Mouse (Mus musculus): ENCODE measurements around the gene Med11.
"Not testable (repeated sequence)": the region's sequence is repeated elsewhere in the genome, so short reads cannot be mapped to it uniquely, and the experiment has no call there.

Gene Med11

DNA sequence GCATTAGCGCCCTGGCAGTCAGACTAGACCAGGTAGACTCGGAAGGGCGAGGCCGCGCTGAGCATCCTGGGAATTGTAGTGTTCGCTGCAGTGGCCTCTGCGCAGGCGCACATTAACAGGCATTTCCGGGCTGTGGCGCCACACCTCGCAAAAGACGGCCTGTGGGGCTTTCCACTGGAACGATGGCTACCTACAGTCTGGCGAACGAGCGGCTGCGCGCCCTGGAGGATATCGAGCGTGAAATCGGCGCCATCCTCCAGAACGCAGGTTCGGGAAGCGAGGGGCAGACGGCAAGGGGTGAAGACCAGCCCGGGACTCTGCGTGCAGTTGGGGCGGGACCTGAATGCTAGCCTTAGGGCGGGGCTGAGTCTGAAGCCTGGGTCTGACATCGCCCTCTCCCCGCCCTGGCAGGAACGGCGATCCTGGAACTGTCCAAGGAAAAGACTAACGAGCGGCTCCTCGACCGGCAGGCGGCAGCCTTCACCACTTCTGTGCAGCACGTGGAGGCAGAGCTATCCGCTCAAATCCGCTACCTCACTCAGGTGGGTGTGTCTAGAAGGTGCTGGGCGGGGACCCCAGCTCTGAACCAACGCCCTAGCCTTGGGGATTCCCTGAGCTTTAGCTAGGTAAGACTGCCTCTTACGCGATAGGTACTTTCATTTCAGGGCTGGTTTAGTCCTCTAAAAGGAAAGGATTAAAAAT, at the start of gene Med11:
TSS of gene Med11 (plus strand) at position 123 of the 702 bp plus-strand sequence.
- peak; percentile 98 for DNase-seq (ENCODE audit: low read depth, low spot score)

DNA sequence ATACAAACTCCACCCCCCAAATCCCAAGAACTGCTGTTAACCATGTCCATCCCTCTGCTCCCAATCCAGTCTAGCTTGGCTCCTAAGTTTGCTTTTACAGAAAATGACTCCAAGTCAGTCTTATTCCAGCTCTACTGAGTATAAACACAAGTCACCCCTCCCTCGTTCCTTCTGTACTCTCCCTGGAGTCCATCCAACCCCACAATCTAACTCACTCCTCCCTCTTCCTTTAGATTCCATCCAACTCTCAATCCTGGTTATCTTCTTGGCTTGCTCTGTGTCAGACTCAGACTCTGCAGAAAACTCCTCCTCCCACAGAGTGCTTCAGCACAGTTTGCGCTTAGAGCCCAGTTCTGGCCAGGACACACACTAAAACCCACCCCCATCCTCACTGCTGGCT, 48.1 kb upstream of the Med11 start:
- no peak for DNase-seq (ENCODE audit: low read depth, low spot score)

DNA sequence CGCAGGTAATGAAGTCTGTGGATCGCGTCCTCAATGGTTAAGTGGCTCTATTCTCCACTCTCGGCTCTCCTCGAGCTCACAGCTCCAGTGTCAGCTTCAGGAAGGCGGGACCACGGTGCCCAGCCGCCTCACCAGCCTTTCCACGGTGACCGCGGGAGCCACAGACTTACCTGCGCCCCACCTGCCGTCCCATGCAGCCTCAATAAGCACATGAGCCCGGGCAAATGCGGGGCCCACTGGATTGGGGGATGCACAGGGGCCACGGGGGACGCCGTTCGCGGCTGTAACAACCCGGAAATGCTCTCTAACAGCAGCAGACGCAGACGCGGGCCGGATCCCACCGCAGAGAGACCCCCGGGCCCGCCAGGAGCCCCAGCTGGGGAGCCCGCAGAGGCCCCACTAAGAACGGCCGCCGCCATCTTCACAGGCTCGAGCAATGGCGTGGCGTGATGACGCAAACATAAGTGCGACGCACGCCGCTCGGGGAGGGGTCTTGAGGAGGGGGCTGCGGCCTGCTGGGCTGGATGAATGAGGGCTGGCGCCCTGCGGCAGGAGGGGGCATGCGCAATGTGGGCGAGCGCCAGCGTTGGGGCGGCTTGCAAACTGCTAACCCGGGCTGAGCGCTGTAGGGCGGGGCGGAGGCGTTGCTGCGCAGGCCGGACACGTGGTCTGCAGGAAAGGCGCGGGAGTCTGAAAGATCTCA, 42.0 kb upstream of the Med11 start, which contains the start of gene Pelp1:
TSS of gene Pelp1 (minus strand) at position 438 of the 703 bp plus-strand sequence.
- DNase-seq (ENCODE audit: low read depth, low spot score) = peak; percentile 99

DNA sequence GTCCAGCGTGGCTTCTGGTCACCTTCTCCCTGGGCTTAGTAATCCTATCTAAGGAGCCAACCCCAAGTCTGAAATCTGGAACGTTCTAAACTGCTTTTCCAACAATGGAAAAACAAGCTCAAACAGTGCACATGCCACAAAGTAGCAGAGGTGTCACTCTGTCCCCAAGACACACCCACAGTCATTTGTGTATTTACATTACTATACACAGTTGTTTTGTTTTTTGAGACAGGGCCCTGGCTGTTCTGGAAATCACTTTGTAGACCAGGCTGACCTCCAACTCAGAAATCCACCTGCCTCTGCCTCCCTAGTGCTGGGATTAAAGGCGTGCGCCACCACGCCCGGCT, 41.4 kb upstream of the Med11 start:
- DNase-seq (ENCODE audit: low read depth, low spot score) = no peak

DNA sequence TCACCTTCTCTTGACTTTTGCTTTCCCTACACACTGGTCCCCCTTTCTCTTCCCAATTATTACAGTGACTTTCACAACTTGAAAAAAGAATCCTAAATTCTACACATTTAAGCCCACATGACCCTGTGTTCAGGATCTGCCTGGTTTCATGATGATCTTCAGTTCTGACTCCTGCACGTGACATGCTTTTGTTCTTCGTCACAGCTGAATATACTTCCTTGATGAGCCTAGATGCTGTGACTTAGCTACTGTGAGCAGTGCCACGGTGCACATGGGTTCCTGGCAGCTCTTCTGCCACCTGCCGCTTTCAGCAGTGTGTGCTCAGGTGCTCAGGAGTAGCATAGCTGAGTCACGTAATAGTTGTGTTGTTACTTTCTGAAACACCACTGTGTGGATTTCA, 39.1 kb upstream of the Med11 start:
- DNase-seq (ENCODE audit: low read depth, low spot score) = no peak

DNA sequence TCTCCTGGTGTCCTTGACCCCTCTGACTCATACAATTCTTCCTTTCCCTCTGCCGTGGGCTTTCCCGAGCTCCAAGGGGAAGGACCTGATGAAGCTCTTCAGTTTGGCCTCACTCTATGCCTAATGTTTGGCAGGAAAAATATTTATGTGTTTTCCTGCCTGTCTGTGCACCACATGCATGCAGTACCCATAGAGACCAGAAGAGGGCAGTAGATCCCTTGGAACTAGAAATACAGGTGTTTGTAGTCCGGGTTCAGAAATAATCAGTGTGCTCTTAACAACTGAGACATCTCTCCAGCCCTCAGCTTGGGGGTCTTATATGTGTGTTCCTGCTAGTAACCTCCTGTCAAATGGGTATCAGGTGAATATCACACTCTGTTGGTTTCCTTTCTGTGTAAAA, 37.8 kb upstream of the Med11 start:
- DNase-seq (ENCODE audit: low read depth, low spot score) = peak; percentile 66

DNA sequence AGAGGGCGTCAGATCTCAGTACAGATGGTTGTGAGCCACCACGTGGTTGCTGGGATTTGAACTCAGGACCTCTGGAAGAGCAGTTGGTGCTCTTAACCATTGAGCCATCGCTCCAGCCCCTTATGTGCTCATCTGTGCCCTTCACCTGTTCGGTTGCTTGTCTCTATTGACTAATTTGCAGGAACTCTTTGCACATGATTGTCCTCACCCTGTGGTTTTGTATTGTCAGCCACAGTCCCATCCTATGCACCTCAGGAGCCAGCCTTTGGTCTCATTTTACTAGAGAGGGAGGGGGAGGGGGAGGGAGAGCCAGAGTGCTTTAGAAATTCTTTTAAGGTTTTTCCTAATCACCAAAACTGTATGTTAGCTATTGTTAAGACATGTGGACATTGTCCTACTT, 33.5 kb upstream of the Med11 start:
- no peak for DNase-seq (ENCODE audit: low read depth, low spot score)

DNA sequence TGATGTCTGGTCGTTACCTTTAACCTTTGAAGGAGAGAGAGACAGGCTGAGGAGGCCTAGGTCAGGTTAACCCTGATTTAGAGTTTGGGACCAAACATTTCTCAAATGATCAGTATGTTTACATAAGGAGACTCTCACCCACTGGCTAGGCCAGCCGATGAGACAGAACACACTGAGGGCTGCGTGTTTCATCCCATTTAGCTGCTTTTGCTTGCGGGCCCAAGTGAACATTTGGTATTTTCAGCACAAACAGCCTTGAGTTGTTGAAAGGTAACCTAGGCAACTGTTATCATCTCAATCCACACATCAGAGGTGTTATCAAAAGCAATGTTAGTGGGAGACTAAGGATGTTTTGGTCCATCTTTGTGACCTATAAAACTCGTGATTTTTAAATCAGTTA, 32.2 kb upstream of the Med11 start:
- DNase-seq (ENCODE audit: low read depth, low spot score) = no peak

DNA sequence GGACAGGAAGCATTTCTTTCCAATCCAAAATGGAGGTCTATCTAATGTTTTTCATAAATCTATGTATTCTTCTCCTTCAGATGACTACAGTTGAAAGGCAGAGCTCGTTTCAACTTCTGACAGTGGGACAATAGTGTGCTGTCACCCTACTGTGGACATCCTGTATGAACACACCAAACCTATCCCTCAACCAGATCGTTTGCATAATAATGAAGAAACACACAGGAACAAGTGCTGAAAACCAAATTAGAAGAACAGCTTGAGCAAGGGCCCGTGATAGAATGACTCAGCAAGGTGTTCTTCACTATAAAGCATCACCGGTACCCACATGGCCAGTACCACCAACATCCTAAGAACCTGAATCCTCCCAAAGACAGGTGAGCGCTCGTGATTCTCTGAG, 25.1 kb upstream of the Med11 start:
- DNase-seq (ENCODE audit: low read depth, low spot score) = not testable (repeated sequence)

DNA sequence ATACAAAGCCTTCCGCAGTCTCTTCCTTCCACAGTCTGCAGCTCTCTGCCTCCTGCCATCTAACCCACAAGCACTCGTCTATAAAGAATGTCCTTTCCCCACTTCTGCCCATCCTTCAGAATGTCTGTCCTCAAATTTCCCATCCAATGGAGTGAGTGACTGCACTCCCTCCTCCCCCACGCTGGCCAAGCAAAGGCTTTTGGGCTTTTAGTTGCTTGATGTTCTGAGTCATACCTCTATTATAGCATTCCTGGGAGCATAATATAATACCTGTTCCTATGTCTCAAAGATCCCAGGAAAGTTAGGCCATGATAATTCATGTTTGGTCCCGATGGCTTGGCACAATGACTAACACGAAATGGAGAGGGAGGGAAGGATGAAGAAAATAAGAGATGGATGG, 20.1 kb upstream of the Med11 start:
- no peak for DNase-seq (ENCODE audit: low read depth, low spot score)

DNA sequence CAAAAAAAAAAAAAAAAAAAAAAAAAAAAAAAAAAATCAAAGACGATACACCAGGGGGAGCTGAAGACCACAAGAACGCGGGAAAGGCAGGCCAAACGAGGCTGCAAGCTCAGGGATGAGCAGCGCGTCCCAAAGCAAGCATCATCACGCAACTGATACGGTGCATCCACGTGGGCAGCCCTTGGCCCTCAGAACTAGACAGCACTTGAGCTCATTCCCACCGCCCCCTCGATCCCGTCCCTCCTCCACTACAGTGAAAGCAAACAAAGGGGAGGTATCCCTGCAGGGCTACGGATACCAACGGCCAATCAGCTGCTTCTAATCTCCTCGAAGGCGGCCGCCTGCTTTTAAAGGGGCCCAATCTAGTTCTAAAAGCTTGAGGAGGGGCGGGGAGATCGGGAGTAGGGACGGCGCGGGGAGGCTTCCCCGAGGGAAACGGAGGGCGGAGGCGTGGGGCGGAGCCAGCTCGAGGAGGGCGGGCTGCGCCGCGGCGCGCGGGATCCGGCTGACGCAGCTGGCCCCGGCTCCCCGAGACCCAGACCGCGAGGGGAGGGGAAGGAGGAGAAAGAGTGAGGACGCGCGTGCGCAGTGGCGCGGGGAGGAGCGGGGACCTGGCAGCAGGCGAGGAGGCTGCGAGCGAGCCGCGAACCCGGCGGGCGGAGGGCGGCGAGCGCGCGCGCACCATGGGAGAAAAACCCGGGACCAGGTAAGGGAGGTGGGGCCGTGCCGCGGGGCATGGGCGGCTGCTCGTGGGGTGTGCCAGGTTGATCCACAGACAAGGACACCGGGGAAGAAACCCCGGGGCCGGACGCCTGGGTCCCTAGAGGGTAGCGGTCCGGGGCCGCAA, 19.4 kb upstream of the Med11 start, which contains the start of gene Arrb2:
TSS of gene Arrb2 (plus strand) at position 588 of the 847 bp plus-strand sequence.
- peak; percentile 99 for DNase-seq (ENCODE audit: low read depth, low spot score)

DNA sequence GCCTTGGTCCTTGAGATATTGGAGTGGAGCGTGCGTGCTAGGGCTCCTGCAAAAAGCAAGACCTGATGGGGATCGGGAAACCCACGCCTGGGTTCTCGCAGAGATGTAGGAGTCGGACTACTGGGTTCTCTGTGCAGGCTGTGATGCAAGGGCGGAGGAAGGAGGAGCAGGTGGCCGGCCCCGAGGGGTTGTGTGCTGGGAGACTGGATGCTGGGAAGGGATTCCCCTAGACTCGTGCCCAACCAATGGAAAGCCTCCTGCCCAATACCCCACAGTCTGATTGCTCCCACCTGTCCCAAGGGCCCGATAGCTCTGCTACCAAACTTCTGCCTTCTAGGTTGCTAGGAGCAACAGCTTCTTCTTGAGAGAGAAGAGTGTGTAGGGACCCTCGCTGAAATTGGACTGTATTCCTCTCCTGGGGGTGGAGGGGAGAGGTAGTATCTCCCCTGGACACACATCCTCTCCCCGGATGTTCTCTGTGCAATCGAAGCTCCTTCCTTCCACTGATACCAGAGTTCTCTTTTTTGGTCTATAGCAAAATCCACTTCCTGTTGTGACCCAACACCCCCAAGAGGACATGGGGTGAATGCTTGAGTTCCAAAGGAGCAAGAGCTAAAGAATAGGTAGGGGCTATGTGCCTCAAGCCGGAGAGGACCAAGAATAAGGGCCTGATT, 18.7 kb upstream of the Med11 start:
- DNase-seq (ENCODE audit: low read depth, low spot score) = no peak

DNA sequence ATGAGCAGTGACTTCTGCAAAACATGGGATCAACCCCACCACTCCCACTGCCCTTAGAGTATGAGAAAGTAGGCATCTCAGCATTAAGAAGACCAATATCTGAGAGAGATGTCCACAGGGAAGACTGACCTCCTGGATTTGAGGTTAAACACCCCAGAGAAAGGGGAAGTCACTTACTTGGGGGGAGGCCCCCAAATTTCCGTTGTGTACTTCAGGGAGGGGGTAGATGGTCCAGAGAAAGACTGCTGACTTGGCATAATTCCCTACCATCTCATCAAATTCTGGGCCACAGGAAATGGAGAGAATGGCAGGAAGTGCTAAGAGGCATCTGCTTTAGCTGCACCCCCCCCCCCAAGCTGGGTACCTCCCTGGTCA, 18.2 kb upstream of the Med11 start:
- DNase-seq (ENCODE audit: low read depth, low spot score) = no peak

DNA sequence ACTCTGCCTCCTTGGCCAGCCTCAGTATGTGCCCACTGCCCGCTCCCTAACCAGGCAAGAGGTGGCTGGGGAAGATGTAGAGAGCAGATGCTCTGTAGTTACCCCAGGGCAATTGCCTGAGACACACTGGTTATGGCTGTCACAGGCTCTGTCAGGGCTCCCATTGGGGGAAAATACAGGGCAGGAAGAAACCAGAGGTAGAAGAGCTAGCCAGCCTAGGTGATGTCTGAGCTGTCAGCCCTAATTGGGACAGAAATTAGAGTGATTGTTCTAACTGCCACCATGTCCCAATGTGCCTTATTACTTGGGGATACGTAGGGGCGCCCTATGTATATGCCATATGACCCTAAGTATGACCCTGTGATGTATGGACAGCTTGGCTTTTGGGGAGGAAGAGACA, 17.8 kb upstream of the Med11 start:
- no peak for DNase-seq (ENCODE audit: low read depth, low spot score)

DNA sequence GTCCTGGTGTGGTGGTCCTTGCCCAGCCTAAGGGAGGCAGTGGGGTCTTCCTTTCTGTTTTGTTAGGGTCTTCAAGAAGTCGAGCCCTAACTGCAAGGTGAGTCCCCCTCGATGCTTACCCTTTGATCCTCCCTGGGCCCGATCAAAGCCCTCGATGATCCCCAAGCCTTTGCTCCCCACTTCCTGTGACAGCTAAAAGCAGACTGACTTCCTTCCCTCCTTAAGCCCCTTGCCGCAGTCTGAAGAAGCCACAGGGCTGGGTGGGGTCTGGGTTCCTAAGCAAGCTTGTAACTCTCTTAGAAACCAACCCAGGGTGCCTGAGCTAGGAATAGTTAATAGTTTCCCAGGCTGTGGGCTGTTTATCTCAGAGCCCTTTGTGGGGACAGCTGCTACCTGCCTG, 16.2 kb upstream of the Med11 start:
- no peak for DNase-seq (ENCODE audit: low read depth, low spot score)

DNA sequence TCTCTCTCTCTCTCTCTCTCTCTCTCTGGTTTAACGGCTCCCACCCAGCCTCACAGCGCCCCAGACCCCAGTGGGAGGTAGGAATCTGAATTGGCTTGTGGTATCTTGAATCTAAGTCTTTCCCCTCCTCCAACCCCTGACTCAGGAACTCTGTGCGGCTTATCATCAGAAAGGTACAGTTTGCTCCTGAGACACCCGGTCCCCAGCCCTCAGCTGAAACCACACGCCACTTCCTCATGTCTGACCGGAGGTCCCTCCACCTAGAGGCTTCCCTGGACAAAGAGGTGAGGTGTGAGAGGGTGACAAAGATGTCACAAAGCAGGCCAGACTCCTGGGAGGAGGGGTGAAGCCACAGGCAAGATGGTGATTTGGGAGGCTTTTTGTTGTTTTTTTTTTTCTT, 14.3 kb upstream of the Med11 start:
- no peak for DNase-seq (ENCODE audit: low read depth, low spot score)

DNA sequence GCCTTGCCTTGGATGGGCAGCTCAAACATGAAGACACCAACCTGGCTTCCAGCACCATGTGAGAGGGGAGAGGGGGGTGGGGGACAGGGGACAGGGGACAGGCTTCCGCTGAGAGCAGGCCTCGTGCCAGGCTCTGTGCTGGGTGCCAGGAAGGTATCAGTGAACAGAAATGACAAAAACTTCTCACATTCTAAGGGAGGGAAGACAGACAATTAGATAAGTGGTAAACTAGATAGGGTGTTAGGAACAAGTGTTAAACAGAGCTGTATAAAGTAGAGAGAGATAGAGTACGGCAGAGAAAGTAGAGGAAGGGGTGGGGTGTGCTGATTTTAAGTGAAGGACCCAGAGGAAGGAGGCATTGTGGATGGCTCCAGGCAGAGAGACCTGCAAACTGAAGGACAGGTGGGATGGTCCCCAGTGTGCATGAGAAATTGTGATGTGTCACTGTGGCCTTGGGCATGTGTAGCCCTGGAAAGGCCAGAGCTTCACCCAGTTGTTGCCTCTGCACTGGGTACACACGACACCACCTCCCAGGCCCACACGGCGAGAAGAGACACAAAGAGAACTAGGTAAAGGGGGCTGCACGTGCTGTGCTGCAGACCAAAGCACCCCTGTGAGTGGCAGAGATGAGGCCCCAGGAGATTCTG, 12.9 kb upstream of the Med11 start:
- DNase-seq (ENCODE audit: low read depth, low spot score) = no peak

DNA sequence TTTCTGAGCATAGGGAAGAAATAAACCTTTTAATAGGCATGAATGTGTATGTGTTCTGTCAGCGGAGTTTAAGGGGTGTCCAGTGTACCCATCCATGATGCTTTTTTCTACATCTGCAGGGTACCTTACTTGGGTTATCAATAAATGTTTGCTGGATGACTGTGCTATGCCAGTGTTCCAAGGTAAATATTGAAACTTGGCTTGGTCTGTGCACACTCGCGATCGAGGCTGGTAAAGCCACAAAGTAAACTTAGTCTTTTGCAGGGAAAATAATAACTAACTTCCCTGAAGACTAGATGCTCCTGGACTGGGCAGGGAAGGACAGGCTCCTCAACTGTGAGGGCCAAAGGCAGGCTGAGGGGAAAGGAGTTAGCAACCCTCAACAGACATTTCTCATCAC, 11.1 kb upstream of the Med11 start:
- no peak for DNase-seq (ENCODE audit: low read depth, low spot score)

DNA sequence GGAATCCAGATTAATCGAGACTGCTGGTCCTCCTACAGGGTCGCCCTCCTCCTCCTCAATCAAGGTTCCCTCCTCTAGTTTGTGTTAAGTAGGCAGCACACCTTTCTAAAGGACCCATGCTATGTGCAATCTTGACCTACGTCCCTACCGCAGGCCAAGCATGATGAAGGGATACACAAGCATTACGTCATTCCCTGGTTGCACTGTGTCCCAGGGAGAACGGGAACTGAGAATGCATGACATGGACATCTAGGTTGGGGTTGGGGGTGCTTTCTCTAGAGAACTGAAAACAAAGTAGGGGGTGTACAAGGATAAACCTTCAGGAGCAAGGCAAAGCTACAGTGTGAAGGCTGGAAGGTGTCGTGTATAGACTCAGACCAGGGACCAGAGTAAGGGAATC, 9.8 kb upstream of the Med11 start:
- DNase-seq (ENCODE audit: low read depth, low spot score) = no peak

DNA sequence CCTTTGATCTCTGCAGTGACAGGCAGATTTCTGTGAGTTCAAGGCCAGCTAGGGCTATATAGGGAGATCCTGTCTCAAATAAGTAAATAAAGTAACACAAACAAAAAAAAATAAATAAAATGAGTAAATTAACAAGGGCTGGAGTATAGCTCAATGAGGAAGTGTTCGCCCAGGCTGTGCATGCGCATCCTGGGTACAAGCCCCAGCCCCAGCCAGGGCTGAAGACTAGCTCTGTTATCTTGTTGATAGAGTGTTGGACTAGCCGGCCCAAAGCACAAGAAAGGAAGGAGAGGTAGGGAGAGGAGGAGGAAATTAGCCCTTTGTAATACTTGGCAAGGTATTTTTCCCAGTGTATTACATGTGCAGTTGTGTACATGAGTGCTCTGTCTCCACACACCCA, 7.8 kb upstream of the Med11 start:
- no peak for DNase-seq (ENCODE audit: low read depth, low spot score)

DNA sequence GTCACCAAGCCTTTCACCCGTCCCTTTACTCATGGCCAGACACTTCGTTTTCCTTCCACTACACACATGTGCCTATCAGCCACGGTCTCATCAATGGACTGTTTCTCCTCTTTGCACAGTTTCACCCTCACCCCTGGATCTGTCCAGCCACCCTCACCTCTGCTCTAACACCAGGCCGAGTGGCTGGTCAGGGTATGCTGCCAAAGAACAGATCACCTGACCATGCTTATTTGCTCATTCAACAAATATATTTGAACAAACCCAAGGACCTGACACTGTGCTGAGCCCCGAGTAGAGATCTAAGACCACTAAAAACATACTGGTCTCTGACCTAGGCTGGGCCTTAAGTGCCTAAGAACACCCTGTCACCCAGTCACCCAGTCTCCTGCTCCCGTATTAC, 7.1 kb upstream of the Med11 start:
- DNase-seq (ENCODE audit: low read depth, low spot score) = no peak

DNA sequence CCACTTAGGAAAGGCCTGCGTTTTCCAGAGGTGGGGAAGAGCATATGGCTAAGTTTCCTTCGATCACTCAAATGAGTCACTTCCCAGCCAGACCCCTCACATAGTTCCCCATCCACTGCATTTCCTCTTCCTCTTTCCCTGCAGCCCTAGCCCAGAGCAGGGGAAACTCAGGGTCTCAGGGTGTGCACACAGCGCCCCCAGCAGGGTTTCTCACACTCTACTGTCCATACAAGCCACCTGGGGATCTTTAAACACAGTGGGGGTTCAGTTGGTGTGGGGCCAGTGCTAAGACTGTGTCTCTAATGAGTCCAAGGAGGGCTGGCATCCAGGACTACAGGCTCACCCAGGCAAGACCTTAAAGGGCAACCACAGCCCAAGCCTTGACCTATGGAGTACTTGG, 5.0 kb upstream of the Med11 start:
- DNase-seq (ENCODE audit: low read depth, low spot score) = no peak
